Mouse (Mus musculus): ENCODE data around the gene Cdkn1a. TPM values are rescaled to one million over a fixed set of nuclear protein-coding genes. Genes with fewer than 3 reads are reported as not detected.
A peak's percentile ranks its signal among the peaks of the same experiment; 100 is the strongest.
"Not testable (repeated sequence)": the region's sequence is repeated elsewhere in the genome, so short reads cannot be mapped to it uniquely, and the experiment has no call there.

Gene Cdkn1a
- total RNA-seq, 2 experiments from 2014 or later: 138 to 142 TPM

- peak in 1 of 2 experiments; percentile 70 for DNase-seq (ENCODE audit: low spot score in 2 of 2)
These were observed 32.8 kb upstream of the Cdkn1a start for GRCm38 (mm10) chr17:29057961-29058360.

DNA sequence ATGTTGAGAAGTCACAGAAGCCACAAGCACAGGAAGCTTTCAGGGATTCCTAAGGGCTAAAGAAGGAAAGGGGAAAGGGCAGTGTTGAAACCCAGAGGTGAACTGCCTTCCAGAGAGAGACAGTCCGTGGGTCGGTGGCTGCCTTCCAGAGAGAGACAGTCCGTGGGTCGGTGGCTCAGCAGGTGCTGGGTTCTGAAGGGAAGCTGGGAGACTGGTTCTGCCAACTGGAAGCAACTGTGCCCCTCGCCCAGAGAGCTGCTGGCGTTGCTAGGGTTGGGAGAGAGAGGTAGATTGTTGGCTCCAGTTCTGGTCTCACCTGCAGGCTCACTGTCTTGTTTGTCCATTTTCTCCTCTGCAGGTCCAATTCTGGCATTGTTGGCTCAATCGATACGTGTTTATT lies 32.3 kb upstream of the Cdkn1a start:
- no peak for DNase-seq (ENCODE audit: low spot score in 2 of 2)

DNA sequence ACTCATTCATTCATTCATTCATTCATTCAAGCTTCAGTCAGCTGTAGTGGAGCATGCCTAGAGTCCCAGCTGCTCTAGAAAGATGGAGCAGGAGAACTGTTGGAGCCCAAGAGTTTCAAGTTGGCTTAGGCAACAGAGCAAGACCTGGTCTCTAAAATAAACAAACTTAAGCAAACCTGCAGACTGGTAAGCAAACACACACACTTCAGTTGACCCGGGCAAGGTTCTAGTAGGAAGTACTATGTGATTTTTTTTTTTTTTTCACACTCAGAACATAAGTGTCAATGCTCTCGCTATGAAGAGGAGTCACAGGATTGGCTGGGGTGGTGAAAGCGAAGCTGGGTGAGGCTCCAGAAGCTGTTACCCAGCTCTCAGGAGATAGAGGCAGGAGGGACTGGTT lies 31.2 kb upstream of the Cdkn1a start:
- DNase-seq (ENCODE audit: low spot score in 2 of 2): no peak

DNA sequence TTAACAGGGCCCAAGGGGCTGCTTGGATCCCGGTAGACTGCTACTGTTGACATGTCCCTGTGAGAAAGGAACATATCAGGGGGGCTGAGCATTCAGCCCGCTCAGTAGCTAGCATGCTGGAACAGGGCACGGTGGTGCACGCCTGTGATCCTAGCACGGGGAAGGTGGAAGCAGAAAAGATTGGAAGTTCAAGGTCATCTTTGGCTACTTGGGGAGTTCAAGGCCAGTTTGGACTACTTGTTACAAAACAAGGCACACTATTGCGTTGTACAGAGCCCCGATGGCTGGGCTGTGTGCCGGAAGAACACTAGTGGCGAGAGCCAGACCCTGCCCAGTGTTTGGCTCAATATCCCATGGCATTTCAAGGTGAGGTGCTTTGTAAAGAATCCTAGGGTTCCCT lies 29.8 kb upstream of the Cdkn1a start:
- DNase-seq (ENCODE audit: low spot score in 2 of 2): no peak

- DNase-seq (ENCODE audit: low spot score in 2 of 2): peak in 1 of 2 experiments; percentile 54
These were observed 28.4 kb upstream of the Cdkn1a start for GRCm38 (mm10) chr17:29062119-29063035.

DNA sequence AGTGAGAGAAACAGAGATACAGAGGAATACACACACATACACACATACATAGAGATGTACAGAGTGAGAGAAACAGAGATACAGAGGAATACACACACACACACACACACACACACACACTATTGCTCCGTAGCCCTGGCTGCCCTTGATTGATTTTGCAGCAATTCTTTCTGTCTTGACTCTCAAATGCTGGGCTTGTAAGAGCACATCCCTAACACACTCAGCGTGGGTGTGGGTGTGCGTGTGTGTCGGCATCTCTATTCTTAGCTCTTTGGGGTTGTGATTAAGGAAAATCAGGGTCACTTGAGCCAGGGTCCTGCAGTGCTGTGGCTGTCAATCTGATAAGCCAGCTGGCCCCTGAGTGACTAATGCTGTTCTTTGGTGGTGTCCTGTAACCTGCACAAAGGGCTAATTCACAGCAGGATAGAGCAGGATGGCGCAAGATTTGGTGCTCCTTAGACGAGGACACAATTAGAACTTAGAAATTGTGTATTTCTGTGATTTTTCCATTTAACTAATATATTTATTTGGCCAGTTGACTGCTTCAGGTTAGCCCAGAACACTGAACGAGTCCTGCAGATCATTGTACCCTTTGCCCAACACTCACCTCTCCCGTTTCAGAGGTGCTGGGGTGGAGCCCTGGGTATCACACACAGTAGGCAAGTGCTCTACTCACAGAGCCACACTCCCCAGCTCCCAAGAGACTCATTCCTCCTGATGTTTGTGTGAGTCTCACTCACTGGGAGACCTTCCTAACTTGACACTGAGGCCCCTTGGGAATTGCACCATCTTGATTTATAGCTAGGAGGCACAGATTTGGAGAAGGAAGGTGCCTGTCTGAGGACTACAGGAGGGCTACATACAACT lies 27.4 kb upstream of the Cdkn1a start:
- DNase-seq (ENCODE audit: low spot score in 2 of 2): no peak

- DNase-seq (ENCODE audit: low spot score in 2 of 2): no peak
These were observed 26.8 kb upstream of the Cdkn1a start for GRCm38 (mm10) chr17:29063988-29064285.

DNA sequence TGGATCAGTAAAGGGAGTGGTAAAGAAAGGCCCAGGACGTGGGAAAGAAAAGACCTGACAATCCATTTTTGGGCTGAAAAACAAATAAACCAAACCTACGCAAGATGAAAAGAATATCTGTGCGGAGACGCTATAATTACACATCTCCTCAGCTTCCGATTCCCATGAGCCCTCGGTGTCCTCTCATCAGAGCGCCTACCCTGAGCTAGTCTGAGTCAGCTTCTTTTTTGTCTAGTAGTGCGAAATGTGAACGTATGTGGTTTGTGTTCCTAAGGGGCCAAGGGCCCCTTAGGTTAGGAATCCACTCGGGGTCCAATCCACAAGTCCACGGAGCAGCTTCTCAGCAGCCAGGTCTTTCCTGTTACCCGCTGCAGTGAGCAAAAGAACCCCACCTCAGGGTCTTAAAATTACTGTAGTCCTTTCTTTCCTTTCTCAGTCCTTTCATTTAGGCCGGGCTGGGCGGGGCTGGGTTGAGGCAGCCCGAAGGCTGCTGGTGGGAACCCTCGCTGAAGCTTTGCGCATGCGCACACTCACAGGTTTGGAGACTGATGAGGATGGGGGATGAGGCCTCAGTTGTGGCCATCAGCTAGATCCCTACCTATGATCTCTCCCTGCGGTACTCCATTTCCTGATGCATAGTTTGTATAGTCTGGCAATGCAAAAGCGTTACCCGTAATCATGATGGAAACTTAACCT lies 25.4 kb upstream of the Cdkn1a start:
- DNase-seq (ENCODE audit: low spot score in 2 of 2): no peak

GRCm38 (mm10) chr17:29065971-29066370 lies 24.8 kb upstream of the Cdkn1a start:
- no peak for DNase-seq (ENCODE audit: low spot score in 2 of 2)

DNA sequence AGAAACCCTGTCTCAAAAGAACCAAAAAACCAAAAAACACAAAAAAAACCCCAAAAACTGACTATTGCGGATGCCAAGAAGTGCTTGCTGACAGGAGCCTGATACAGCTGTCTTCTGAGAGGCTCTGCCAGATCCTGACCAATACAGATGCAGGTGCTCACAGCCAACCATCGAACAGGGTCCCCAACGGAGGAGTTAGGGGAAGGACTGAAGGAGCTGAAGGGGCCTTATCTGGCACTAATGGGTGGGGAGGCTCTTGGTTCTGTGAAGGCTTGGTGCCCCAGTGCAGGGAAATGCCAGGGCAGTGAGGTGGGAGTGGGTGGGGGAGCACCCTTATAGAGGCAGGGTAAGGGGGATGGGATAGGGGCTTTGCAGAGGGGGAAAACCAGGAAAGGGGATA lies 23.4 kb upstream of the Cdkn1a start:
- not testable (repeated sequence) for DNase-seq (ENCODE audit: low spot score in 2 of 2)

DNA sequence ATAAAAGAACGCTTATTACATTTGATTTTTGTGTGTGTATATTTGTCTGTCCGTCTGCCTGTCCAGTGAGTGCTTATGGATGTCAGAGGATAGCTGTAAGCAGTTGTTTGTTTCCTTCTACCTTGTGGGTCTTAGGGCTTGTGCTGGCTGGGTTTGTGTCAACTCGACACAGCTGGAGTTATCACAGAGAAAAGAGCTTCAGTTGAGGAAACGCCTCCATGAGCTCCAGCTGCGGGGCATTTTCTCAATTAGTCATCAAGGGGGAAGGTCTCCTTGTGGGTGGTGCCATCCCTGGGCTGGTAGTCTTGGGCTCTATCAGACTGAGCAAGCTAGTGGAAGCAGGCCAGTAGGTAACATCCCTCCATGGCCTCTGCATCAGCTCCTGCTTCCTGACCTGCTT lies 22.9 kb upstream of the Cdkn1a start:
- no peak for DNase-seq (ENCODE audit: low spot score in 2 of 2)

DNA sequence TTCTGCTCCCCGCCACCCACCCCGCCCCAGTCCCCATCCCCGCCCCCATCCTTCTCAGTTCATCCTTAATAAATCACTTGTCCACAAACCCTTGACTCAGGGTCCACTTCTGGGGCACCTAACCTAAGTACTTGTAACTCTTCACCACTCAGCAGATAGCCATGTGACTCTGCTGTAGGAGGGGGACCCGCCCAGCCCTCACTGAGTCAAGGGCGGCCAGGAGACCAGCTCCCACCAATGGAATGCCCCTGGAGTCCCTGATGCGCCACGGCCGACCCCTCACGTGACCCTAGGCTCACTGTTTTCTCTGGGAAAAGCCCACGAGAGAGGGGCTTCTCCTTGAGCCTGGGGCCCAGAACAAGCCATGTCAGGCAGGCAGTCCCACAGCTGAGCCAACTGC lies 21.7 kb upstream of the Cdkn1a start:
- no peak for DNase-seq (ENCODE audit: low spot score in 2 of 2)

GRCm38 (mm10) chr17:29071820-29072219 lies 19.0 kb upstream of the Cdkn1a start:
- no peak for DNase-seq (ENCODE audit: low spot score in 2 of 2)

GRCm38 (mm10) chr17:29072701-29073307 lies 18.0 kb upstream of the Cdkn1a start:
- DNase-seq (ENCODE audit: low spot score in 2 of 2): no peak

GRCm38 (mm10) chr17:29073313-29073712 lies 17.5 kb upstream of the Cdkn1a start:
- no peak for DNase-seq (ENCODE audit: low spot score in 2 of 2)

GRCm38 (mm10) chr17:29074085-29074484 lies 16.7 kb upstream of the Cdkn1a start:
- DNase-seq (ENCODE audit: low spot score in 2 of 2): no peak

DNA sequence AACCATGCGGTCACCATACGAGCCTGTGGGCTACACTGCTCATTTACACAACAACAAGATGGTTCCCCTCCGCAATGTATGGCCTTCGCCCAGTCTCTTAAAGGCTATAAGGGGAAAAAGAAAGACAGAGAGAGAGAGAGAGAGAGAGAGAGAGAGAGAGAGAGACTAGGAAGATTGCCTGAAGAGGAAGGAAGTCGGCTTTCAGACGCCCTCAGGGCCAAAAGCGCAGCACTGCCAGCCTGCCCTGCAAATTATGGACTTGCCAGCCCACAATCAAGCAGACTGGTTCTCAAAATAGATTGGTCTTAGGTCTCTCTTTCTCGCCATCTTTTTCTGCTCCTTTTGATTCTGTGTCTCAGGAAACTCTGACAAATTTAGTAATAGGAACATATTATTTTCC lies 14.5 kb upstream of the Cdkn1a start:
- DNase-seq (ENCODE audit: low spot score in 2 of 2): no peak

DNA sequence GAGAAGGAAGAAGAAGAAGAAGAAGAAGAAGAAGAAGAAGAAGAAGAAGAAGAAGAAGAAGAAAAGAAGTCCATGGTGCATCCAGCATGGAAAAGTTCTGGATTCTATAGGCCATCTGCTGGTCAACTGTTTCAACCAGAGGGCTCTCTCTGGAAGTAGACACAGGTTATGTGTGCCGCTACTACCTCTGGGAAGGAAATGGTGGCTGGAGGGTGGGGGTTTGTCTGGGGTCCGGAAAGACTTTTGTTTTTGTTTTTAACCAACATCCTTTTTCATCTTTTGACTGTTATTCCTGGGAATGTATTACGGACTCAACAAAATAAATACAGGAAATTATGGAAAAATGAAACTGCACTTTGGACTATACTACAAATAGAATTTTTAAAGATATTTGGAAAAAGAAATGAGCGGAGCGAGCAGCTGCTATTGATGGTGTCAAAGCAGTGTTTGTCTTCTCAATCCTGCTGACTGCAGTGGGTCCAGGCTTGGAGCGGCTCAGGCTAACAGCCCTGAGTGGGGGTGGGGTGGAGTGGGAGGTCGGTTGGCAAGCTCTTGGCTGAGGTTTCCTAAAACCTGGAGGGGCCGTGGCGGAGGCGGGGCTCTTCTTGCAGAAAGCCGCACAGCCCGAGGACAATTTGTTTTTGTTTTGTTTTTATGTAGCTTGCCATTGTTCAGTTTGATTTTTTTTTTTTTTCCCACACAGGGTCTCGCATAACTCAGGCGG lies 12.8 kb upstream of the Cdkn1a start:
- peak in 1 of 2 experiments; percentile 50 for DNase-seq (ENCODE audit: low spot score in 2 of 2)

DNA sequence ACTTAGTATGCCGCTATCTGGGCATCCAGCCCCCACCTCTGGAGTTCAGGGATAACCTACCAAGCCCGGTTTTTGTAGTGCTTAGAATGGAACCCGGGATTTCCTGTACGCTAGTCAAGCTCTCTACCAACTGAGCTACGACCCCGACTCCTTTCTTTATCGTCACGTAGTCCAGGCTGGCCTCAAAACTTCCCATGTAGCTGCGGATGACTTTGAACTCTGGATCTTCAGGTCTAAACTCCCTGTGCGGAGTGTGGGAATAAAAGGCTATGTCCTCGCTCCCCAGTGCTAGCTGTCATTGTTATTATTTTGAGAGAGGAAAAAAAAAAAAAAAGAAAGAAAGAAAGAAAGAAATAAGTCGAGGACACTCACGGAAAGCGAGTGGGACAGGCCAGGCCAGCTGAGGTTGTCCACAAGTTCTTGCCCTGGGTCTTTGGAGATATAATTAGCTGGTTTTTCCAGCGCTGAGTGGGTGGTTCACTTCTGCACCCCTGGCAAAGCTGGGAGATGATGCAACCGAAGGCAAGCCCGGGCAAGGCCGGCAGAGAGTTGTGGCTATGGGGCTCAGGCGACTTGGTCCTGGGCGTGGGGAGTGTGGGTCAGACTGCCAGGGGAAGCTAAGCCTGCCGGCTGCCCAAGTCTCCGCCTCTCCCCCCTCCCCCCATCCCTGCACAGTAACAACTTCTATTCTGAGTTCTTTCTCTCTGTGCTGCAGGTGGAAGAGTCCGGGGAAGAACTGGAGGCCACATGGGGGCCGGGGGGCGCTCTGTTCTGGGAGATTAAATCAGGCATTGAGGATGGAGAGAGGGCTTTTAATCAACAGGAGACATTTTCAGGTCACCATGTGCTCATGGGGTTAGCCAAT lies 12.0 kb upstream of the Cdkn1a start:
- DNase-seq (ENCODE audit: low spot score in 2 of 2): peak in 1 of 2 experiments; percentile 54
